Mouse (Mus musculus) adrenal gland, postnatal 14 days (tissue): ENCODE results near the gene Mreg. TPM values are rescaled to one million over a fixed set of nuclear protein-coding genes. Genes with fewer than 3 reads are reported as not detected.
"Not testable (repeated sequence)": the region's sequence is repeated elsewhere in the genome, so short reads cannot be mapped to it uniquely, and the experiment has no call there.

Source experiments
- DNase-seq: peaks from one replicate; pipeline ENCODE4 v3.0.0; 2021; ENCODE audit warnings: mixed read lengths
- long read RNA-seq, 2 experiments: library from polyadenylated mRNA; stranded (forward); transcript quantifications; one replicate each; pipeline ENCODE4 v2.0.0; 2021
- total RNA-seq: library from RNA; stranded (reverse); gene quantifications from 2 replicates; pipeline ENCODE4 v1.2.3, GENCODE M21; 2021

Mreg gene
- total RNA-seq: 7.5 and 8.0 TPM in 2 replicates
- long read RNA-seq, experiment 1, partial matches to known transcripts: 0 of 4 reads
- long read RNA-seq, experiment 1, other reads (novel, unspliced or antisense): 0 of 4 reads
- long read RNA-seq, experiment 2, transcript Mreg-201 (5 exons, 2,284 nt): major isoform, 5 of 7 reads
- long read RNA-seq, experiment 2, partial matches to known transcripts: 0 of 7 reads
- long read RNA-seq, experiment 2, other reads (novel, unspliced or antisense): 2 of 7 reads

DNA sequence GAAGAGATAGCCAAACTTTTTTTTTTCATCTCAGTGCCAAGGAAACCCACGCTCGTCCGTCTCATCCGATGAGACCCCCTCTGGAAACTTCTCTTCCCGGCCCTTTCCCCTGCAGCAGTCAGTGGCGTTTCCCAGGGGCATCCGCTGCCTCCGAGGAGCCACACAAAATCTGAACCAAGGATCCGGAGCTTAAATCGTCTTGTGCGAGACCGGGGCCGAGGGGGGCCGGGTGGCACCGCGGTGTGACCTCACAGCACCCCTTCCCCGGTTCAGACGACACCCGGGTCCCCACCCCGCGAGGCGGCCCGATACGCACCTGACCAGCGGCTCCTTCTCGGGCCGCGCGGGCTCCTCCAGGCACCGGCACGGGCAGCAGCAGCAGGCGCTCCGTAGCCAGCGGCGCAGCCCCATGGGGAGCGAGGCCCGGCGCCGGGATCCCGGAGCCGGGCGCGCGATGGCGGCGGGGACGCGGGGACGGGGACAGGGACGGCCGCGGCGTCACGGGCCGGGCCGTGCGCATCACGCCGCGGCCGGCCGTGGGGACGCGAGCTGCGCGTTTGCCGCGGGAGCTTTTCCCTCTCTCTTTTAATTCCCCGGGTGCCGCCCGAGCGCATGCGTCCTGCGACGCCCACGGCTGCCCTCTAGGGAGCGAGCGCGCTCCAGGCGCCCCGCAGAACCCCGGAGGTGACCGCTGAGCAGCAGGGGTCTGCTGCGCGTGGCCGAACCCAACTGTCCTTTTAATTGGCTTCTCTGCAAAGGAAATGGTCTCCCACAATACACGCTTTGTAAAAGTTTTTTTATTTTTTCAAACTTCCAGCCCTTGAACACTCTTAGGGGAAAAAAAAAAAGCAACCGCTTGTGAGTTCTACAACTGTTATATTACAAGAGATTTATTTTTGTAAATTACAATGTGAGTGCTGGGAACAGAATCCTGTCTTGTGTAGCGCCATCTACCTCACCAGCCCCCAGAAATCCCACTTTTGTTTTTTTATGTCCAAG, at the start of gene Mreg:
TSS of gene Mreg (minus strand) at position 607 of the 999 bp plus-strand sequence.
- DNase-seq: peak; percentile 80

- no peak for DNase-seq
Observed at GRCm38 (mm10) chr1:72256381-72257256, 44.5 kb upstream of the Mreg start.

- DNase-seq: no peak
Observed at GRCm38 (mm10) chr1:72255854-72256175, 43.7 kb upstream of the Mreg start.

GRCm38 (mm10) chr1:72255062-72255853, 43.2 kb upstream of the Mreg start:
- DNase-seq: peak; percentile 69

DNA sequence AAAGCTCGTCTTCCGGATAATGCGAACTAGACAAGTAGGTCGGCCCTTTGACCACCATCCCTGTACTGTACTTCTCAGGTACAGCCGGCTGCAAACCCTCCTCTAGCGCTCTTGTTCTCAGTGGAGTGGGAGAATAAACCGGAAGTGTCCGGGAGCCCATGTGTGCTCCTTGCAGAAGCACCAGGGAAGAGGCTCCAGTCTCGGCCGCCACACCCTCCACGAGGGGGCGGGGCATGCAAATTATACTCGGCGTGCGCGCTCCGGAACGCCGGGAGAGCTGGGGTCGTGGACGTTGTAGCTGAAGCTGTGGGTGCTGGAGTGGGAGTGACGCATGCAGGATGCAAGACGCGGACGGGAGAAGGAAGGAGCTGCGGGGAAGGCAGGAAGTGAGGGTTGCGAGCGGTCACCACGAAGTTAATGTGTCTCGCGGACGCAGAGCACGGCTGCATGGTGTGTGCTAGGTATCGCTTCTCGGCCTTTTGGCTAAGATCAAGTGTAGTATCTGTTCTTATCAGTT, 42.5 kb upstream of the Mreg start:
- peak; percentile 96 for DNase-seq

GRCm38 (mm10) chr1:72253881-72254491, 41.9 kb upstream of the Mreg start:
- peak; percentile 18 for DNase-seq

DNA sequence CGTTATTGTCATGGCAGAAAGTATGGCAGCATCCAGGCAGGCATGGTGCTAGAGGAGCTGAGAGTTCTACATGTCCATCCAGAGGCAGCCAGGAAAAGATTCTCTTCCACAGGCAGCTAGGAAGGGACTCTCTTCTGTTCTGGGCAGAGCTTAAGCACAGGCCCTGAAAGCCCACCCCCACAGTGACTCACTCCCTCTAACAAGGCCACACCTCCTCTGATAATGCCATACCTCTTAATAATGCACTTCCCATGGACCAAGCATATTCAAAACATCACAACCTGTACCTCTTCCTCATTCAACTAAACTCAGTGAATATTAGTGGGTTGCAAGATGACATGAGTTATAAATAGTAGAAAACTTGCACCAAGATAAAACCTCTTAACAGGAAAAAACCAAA, 39.7 kb upstream of the Mreg start:
- no peak for DNase-seq

DNA sequence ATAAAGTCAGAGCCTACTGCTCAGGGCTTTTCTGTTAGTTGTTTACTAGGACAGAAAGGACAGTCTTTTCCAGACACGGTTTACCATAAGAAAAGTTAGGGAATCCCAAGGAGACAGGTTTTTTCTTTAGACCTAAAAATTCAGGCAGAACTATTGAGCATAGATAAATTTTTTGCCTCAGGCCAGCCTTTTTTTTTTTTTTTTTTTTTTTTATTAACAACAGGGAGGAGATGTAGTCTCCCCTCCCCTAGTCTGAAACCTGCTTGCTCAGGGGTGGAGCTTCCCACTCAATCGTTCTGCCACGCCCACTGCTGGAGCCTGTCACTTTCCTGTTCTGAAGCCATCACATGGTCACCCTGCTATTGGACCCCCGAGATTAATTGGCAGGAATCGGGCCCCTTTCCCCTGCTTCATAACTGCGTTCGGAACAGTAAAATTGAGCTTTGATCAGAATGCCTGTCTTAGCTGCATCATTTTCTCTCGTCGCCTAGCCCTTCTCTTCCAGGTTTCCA, 36.2 kb upstream of the Mreg start:
- not testable (repeated sequence) for DNase-seq

GRCm38 (mm10) chr1:72244317-72245036, 32.4 kb upstream of the Mreg start:
- peak; percentile 46 for DNase-seq

GRCm38 (mm10) chr1:72243656-72244316, 31.7 kb upstream of the Mreg start:
- peak; percentile 98 for DNase-seq

- no peak for DNase-seq
Observed at GRCm38 (mm10) chr1:72242581-72243143, 30.6 kb upstream of the Mreg start.

- DNase-seq: not testable (repeated sequence)
Observed at GRCm38 (mm10) chr1:72239113-72239512, 27.0 kb upstream of the Mreg start.

DNA sequence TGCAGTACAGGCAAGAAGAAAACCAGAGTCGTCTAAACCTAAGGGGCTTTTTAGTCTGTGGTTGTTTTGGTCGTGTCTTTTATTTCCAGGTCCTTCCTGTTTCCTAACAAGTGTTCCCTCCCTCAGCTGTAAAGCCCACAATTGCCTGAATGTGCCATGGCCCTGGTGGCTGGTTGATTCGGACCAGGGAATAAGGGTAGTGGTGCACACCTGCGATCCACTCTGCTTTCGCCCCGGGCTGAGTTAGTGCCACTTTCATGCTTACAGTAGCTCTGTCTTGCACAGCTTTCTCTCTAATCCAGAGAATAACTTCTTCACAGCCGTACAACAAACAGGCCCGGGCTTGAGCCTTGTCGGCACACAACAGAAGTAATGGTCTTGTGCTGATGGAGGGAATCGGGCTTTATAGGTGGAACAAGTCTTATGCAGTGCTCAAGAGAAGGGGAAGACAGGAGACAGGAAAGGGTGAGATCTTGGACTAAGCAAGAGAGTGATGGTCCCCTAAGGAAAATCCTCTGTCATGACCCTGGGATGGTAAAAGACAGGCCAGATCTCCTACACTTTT, 26.0 kb upstream of the Mreg start:
- no peak for DNase-seq

DNA sequence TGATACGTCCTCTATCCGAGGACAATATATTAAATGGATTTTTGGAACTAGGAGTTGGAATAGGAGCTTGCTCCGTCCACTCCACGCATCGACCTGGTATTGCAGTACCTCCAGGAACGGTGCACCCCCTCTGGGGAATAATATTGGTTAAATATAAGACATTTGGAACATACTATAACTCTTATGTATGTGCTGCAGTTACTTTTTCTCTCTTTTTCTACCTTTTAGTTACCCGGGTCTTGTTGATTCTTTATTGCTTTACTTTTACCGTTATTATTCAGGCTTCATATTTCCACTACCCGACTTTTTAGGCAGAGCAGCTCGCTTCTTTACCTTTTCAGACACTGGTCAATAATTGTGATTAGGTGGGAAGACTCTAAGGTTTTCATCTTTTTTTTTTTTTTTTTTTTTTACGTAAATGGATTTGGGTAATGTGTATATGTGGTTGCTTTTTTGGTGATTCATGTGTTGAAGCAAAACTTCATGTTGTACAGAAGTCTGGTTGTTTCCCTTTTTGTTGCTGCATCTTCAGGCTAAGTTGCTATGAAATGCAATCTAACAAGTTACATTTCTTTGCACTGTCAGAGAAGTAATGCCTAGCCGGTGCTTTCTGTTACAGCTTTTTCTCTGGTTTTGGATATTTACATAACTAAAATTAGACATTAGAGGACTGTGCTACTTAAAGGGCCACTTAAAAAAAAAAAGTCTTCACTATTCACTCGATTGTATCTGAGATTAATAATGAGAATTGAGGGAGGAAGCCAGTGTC, 25.1 kb upstream of the Mreg start:
- DNase-seq: peak; percentile 61

- peak; percentile 87 for DNase-seq
Observed at GRCm38 (mm10) chr1:72236363-72237006, 24.4 kb upstream of the Mreg start.

DNA sequence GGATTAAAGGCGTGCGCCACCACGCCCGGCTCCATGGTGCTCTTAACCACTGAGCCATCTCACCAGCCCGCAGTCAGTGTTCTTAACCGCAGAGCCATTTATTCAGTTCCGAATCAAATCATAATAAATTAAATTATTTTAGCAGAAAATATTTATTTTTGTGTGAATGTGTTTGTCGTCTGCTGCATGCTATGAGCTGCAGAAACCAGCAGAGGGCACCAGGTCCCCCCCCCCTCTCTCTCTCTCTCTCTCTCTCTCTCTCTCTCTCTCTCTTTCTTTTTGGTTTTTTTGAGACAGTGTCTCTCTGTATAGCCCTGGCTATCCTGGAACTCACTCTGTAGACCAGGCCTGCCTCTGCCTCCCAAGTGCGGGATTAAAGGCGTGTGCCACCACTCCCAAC, 20.5 kb upstream of the Mreg start:
- DNase-seq: not testable (repeated sequence)

GRCm38 (mm10) chr1:72228974-72229373, 16.9 kb upstream of the Mreg start:
- DNase-seq: peak; percentile 59
